Mouse (Mus musculus): ENCODE data around the gene Taf3.

Taf3 gene

DNA sequence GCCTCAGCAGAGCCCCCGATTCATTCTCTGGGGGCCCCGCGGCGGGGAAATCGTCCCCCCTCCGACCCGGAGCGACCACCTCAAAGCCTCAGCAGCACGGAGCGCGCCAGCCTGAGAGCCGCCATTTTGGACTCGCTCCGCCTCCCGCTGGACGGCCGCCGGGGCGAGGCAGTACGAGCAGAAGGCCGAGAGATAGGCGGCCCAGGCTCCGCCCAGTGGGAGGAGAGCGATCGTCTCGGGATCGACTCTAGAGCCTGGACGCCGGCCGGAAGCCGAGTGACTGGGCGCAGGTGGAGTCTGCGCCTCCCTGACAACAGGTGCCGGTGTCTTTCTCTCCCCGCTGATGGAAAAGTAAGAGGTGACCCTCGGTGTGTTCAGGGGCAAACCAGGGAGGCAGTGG, at the start of gene Taf3:
Gene Taf3 (minus strand): TSS at position 136 of the 400 bp plus-strand sequence.
- DNase-seq: peak; percentile 94

- DNase-seq: no peak
Measured at GRCm38 (mm10) chr2:10094327-10095100, 46.1 kb upstream of the Taf3 start.

DNA sequence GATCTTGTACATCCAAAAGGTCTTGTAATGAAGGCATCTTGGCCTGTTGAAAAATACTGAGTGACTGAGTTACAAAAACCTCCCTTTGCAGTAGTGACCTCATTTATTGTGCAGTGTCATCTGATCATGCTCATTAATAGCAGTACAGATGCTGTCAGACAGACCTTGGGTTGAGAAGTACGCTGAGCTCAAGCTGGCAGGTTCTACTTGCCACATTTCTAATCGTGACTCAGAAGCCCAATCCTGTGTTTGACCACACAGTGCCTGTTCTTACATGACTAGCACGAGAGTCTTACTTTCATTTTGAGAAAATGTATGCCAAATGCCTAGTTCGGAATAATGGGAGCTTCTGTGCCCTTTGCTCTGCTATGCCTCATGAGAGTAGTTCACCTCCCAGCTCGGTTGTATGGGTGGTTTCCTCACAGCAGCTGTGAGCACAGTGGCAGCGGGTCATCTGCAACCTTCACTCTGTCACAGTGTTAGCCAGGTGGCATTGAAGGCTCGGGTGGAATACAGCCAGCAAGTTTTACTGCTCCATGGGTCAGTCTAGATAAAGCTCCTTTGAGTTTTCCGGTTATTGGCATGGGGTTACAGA, 39.0 kb upstream of the Taf3 start:
- DNase-seq: no peak

DNA sequence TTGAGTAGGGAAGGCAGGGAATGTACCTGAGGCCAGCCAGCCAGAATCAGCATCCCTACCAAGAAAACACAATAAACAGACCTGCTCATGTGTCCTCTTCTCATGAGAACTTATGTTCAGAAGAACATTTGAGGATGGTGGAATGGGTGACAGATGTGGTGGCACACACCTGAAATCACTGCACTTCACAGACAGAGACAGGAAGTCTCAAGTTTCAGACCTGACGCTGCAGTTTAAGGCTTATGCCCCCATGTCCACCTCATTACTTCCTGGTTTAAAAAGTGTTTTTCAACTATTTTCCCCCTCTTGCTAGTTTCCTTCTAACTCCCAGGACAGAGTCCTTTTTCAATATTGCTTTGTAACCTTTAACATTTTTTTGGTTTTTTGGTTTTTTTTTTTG, 34.3 kb upstream of the Taf3 start:
- DNase-seq: no peak

DNA sequence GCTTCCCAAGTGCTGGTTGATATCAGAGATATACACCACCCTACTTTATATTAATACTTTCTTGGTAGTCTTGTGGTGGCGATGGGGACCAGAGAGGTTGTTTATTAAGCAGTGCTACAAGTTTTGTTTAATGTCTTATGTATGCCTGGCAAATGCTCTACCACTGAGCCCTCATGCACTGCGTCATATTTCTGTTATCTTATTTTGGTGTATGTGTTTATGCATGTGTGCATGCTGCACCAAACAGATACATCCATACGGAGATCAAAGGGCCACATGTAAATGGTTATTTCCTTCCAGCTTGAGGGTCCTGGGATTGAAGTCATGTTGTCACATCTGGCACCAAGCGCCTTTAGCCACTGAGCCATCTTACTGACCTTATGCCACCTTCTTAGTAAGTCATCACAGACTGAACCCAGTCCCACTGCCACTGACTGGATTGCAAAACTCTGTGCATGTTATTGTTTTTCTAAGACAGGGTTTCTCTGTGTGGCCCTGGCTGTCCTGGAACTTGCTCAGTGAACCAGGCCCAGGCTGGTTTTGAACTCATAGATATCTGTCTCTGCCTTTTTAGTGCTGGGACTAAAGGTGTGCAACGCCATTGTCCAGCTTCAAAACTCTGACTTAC, 33.2 kb upstream of the Taf3 start:
- no peak for DNase-seq

DNA sequence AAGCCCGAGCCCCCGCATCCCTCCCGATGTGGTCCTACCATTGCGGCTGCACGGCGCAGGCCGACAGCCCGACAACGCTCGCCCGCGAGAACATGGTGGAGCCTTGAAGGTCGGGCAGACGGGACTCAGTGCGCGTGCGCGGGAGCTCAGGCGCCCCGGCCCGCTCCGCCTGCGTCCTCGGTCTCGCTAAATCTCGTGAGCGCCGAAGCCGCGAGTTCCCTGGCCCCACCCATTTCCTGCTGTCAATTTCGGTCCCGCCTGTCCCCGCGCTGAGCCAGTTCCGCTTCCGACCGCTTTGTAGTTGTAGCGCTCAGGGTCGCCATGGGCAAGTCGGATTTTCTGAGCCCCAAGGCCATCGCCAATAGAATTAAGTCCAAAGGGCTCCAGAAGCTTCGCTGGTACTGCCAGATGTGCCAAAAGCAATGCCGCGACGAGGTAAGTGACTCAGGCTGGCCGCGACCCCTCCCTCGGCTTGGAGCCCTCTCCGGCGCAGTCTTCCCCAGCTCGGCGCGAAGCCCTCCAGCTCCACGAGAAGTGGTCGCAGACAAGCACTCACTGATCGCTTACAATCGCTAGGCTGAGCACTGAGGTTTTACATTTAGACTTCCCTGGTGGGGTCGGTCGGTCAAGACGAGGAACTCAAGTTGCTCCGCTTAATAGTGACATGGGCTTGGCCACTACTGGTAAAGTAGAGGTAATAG, 32.1 kb upstream of the Taf3 start, which contains the start of the genes Atp5c1 and Kin:
Gene Atp5c1 (minus strand): TSS at position 201 of the 701 bp plus-strand sequence.
Gene Kin (plus strand): TSS at position 284 of the 701 bp plus-strand sequence.
- DNase-seq: peak; percentile 97

- DNase-seq: no peak
Measured at GRCm38 (mm10) chr2:10079745-10080309, 31.4 kb upstream of the Taf3 start.

- no peak for DNase-seq
Measured at GRCm38 (mm10) chr2:10076675-10077074, 28.3 kb upstream of the Taf3 start.

DNA sequence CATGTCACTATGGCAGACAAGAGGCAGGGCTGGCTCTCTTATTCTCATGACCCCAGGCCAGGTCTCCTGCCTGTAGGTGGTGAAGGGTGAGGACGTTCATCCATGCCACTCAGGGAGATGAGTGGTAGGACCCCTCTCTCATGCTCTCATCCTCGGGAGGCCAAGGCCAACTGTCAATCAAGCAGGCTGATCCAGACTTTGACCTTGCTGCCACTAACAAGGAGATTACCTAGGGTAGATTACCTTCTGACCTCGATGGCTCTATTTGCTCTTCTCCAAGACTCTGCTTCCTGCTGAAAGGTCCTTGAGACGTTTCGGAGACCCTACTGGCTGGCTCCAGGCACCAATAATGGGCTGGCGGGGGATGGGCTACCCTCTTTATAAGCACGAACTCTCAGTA, 26.1 kb upstream of the Taf3 start:
- no peak for DNase-seq

DNA sequence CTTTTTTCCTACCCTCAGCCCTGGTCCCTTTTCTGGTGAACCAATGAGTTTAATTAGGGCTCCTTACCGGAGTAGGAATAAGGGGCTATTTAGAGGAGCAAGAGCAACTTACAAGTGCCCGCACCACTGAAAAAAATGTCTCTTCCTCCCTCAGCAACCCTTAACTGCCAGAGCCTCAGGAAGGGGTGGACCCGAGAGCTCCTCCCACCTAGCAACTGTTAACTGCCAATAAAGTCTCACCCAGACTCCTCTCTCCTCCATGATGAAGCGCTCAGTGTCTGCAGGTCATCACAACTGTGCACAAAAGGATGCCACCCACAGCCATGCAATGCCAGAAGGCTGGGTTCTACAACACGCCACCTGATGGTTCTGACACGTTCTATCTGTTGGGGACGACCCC, 23.4 kb upstream of the Taf3 start:
- DNase-seq: no peak

DNA sequence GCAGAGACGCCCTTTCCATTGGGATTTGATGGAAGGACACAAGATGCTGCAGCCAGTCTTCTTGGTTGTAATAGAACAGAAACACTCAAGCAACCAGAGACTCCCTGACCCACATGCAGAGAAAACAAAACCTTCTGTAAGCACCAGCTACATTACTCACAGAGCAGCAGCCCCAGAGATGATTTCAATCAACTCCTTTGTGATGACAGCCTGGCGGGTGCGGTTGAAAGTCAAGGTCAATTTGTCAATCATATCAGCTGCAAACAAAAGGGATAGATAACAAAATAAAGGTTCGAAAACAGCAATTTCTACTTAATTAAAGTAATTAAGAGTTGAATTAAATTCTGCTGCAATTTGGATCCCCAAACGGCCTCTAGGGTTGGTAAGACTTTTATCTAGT, 10.4 kb upstream of the Taf3 start:
- DNase-seq: no peak

GRCm38 (mm10) chr2:10051996-10052395, 3.6 kb upstream of the Taf3 start:
- no peak for DNase-seq

- no peak for DNase-seq
Measured at GRCm38 (mm10) chr2:10050878-10051277, 2.5 kb upstream of the Taf3 start.

GRCm38 (mm10) chr2:10049456-10049855, 1.1 kb upstream of the Taf3 start:
- no peak for DNase-seq

- DNase-seq: peak; percentile 40
Measured at GRCm38 (mm10) chr2:10047758-10048436, 499 bp downstream of the Taf3 start.

- no peak for DNase-seq
Measured at GRCm38 (mm10) chr2:10034976-10035375, 13.4 kb downstream of the Taf3 start.

DNA sequence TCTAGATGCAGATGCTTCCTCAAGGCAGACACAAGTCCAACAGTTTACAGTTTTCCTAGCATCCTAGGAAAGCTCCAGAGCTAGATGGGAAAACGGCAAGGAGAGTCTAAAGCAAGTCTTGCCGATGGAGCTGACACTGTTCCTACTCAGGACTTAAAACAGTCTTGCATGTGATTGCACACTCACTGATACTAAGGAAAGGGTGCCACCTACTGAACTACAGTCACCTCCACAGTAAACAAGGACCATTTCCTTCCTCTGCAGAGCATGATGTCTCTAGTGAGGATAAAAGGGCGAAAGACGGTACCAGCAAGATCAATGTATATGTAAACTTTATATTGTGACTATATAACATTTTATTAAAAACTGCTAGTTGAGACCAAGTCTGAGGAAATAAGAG, 14.7 kb downstream of the Taf3 start:
- DNase-seq: no peak

DNA sequence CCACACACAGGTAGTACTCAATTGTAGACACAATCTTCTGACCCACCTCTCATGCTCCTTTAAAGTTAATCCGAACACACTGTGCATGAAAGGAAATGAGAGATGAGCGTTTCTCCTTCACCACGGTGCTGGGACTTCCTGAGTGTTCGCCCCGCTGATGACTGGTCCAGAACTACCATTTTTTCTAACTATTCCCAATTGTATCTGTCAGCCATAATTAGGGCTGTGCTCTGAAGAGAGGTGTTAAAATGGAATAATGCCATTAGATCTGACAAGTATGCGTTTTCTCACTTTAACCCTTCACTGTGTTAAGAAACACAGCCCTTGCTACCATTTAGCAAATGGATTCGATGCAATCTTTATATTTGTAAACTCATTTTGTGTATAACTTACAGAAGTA, 18.6 kb downstream of the Taf3 start:
- DNase-seq: no peak

GRCm38 (mm10) chr2:10024264-10024663, 24.1 kb downstream of the Taf3 start:
- no peak for DNase-seq

- DNase-seq: no peak
Measured at GRCm38 (mm10) chr2:10021296-10021695, 27.1 kb downstream of the Taf3 start.

- DNase-seq: peak; percentile 57
Measured at GRCm38 (mm10) chr2:10014951-10015635, 33.3 kb downstream of the Taf3 start.

Measured in thymus, postnatal 25 days (tissue).